Mouse (Mus musculus): ENCODE measurements around the gene Utp14b. TPM values are rescaled to one million over a fixed set of nuclear protein-coding genes. Genes with fewer than 3 reads are reported as not detected.

Utp14b gene
- total and polyA plus RNA-seq, 2 experiments from 2014 or later: 2.4 to 6.7 TPM

- Histone ChIP-seq H3K4me3 (ENCODE audit: low read depth, low read length) (no peak overlapping the region), H3K9ac (replicated peaks; ENCODE audit: low read length, poor library complexity, severe bottlenecking) (no peak overlapping the region), H3K4me2 (ENCODE audit: low read depth, low read length, poor library complexity, severe bottlenecking) (no peak overlapping the region), H3K27me3 (ENCODE audit: insufficient read depth, low read length) (no peaks in the 10 kb centered on the region), H3K9me3 (ENCODE audit: low read length) (no peaks in the 10 kb centered on the region), H3K4me1 (ENCODE audit: insufficient read depth, low read length) (no peaks in the 10 kb centered on the region; the same call in 1 of the 2 replicates), H3K27ac (ENCODE audit: low read depth, low read length) (no peak overlapping the region), H3K36me3 (ENCODE audit: insufficient read depth, low read length) (peaks cover 10% of the 10 kb centered on the region)
- no peak for ATAC-seq (ENCODE audit: low FRiP score)
- no peak for DNase-seq (ENCODE audit: low spot score)
- TF ChIP-seq CTCF (IDR thresholded peaks at IDR 0.05): no peak
- 94% methylated on average over 1 of the region's 1 CpGs for WGBS
These were observed 8.7 kb downstream of the Utp14b start for GRCm38 (mm10) chr1:78666585-78666984.

GRCm38 (mm10) chr1:78682291-78682690, 24.5 kb downstream of the Utp14b start:
- Histone ChIP-seq H3K9ac (replicated peaks; ENCODE audit: low read length, poor library complexity, severe bottlenecking) (no peak overlapping the region), H3K4me1 (ENCODE audit: insufficient read depth, low read length) (no peaks in the 10 kb centered on the region), H3K9me3 (ENCODE audit: low read length) (no peaks in the 10 kb centered on the region), H3K4me2 (ENCODE audit: low read depth, low read length, poor library complexity, severe bottlenecking) (no peak overlapping the region), H3K27me3 (ENCODE audit: insufficient read depth, low read length) (no peaks in the 10 kb centered on the region), H3K36me3 (ENCODE audit: insufficient read depth, low read length) (no peaks in the 10 kb centered on the region; the same call in 1 of the 2 replicates), H3K4me3 (ENCODE audit: low read depth, low read length) (no peak overlapping the region), H3K27ac (ENCODE audit: low read depth, low read length) (no peak overlapping the region)
- WGBS: 97% methylated on average over 3 of the region's 3 CpGs
- no peak for ATAC-seq (ENCODE audit: low FRiP score)
- no peak for TF ChIP-seq CTCF (IDR thresholded peaks at IDR 0.05)
- no peak for DNase-seq (ENCODE audit: low spot score)

- no peak for TF ChIP-seq CTCF (IDR thresholded peaks at IDR 0.05)
- 91% methylated on average over 8 of the region's 8 CpGs for WGBS
These were observed 26.3 kb downstream of the Utp14b start for GRCm38 (mm10) chr1:78684128-78684527.

GRCm38 (mm10) chr1:78686872-78687271, 29.0 kb downstream of the Utp14b start:
- ATAC-seq (ENCODE audit: low FRiP score): no peak
- Histone ChIP-seq H3K36me3 (ENCODE audit: insufficient read depth, low read length) (peaks cover 2% of the 10 kb centered on the region), H3K9ac (replicated peaks; ENCODE audit: low read length, poor library complexity, severe bottlenecking) (no peak overlapping the region), H3K4me3 (ENCODE audit: low read depth, low read length) (no peak overlapping the region), H3K27ac (ENCODE audit: low read depth, low read length) (no peak overlapping the region), H3K4me1 (ENCODE audit: insufficient read depth, low read length) (no peaks in the 10 kb centered on the region), H3K27me3 (ENCODE audit: insufficient read depth, low read length) (no peaks in the 10 kb centered on the region), H3K9me3 (ENCODE audit: low read length) (no peaks in the 10 kb centered on the region), H3K4me2 (ENCODE audit: low read depth, low read length, poor library complexity, severe bottlenecking) (no peak overlapping the region)
- TF ChIP-seq CTCF (IDR thresholded peaks at IDR 0.05): peak; percentile 70
- DNase-seq (ENCODE audit: low spot score): no peak

More at GRCm38 (mm10) chr1:78684128-78684527, 26.3 kb downstream of the Utp14b start:
- no peak overlapping the region for H3K9ac ChIP-seq (replicated peaks; ENCODE audit: low read length, poor library complexity, severe bottlenecking)
- ATAC-seq (ENCODE audit: low FRiP score) (no peak), DNase-seq (ENCODE audit: low spot score) (no peak)
- no peaks in the 10 kb centered on the region for H3K27me3 ChIP-seq (ENCODE audit: insufficient read depth, low read length)
- H3K4me1 ChIP-seq (ENCODE audit: insufficient read depth, low read length): no peaks in the 10 kb centered on the region
- H3K9me3 ChIP-seq (ENCODE audit: low read length): no peaks in the 10 kb centered on the region
- H3K4me2 ChIP-seq (ENCODE audit: low read depth, low read length, poor library complexity, severe bottlenecking): no peak overlapping the region
- H3K27ac ChIP-seq (ENCODE audit: low read depth, low read length): no peak overlapping the region
- no peaks in the 10 kb centered on the region; the same call in 1 of the 2 replicates for H3K36me3 ChIP-seq (ENCODE audit: insufficient read depth, low read length)
- H3K4me3 ChIP-seq (ENCODE audit: low read depth, low read length): no peak overlapping the region

GRCm38 (mm10) chr1:78688149-78688548, 30.3 kb downstream of the Utp14b start:
- Histone ChIP-seq H3K36me3 (ENCODE audit: insufficient read depth, low read length) (peaks cover 11% of the 10 kb centered on the region), H3K4me1 (ENCODE audit: insufficient read depth, low read length) (no peaks in the 10 kb centered on the region), H3K4me2 (ENCODE audit: low read depth, low read length, poor library complexity, severe bottlenecking) (no peak overlapping the region), H3K27ac (ENCODE audit: low read depth, low read length) (no peak overlapping the region), H3K9ac (replicated peaks; ENCODE audit: low read length, poor library complexity, severe bottlenecking) (no peak overlapping the region), H3K4me3 (ENCODE audit: low read depth, low read length) (no peak overlapping the region), H3K27me3 (ENCODE audit: insufficient read depth, low read length) (no peaks in the 10 kb centered on the region), H3K9me3 (ENCODE audit: low read length) (no peaks in the 10 kb centered on the region)
- DNase-seq (ENCODE audit: low spot score) (no peak), ATAC-seq (ENCODE audit: low FRiP score) (no peak)
- TF ChIP-seq CTCF (IDR thresholded peaks at IDR 0.05): peak; percentile 48
- 89% methylated on average over 7 of the region's 7 CpGs for WGBS

- DNase-seq (ENCODE audit: low spot score): no peak
- Histone ChIP-seq H3K36me3 (ENCODE audit: insufficient read depth, low read length) (peaks cover 34% of the 10 kb centered on the region), H3K9ac (replicated peaks; ENCODE audit: low read length, poor library complexity, severe bottlenecking) (no peak overlapping the region), H3K4me1 (ENCODE audit: insufficient read depth, low read length) (no peaks in the 10 kb centered on the region), H3K27me3 (ENCODE audit: insufficient read depth, low read length) (no peaks in the 10 kb centered on the region), H3K9me3 (ENCODE audit: low read length) (no peaks in the 10 kb centered on the region), H3K4me2 (ENCODE audit: low read depth, low read length, poor library complexity, severe bottlenecking) (no peak overlapping the region), H3K27ac (ENCODE audit: low read depth, low read length) (no peak overlapping the region), H3K4me3 (ENCODE audit: low read depth, low read length) (no peak overlapping the region)
- no peak for ATAC-seq (ENCODE audit: low FRiP score)
- no peak for TF ChIP-seq CTCF (IDR thresholded peaks at IDR 0.05)
- WGBS: 95% methylated on average over 9 of the region's 9 CpGs
These were observed 36.8 kb downstream of the Utp14b start for GRCm38 (mm10) chr1:78694503-78695258.
